Mouse (Mus musculus) CH12F3 (cell line): ENCODE measurements around the gene Ppp1r12a.

Experiments
- in situ Hi-C: fragments of 300-500 bp; cut with MboI; formaldehyde crosslinking; loops from 2 replicates; pipeline ENCODE4 v1.14.3; 2020; ENCODE audit warnings: low sequenced_read_pairs

Gene Ppp1r12a

GRCm38 (mm10) chr10:108161261-108162256 is at the start of gene Ppp1r12a:
Ppp1r12a (plus strand) TSS chr10:108162193.
- in situ Hi-C loops: no loop called here

DNA sequence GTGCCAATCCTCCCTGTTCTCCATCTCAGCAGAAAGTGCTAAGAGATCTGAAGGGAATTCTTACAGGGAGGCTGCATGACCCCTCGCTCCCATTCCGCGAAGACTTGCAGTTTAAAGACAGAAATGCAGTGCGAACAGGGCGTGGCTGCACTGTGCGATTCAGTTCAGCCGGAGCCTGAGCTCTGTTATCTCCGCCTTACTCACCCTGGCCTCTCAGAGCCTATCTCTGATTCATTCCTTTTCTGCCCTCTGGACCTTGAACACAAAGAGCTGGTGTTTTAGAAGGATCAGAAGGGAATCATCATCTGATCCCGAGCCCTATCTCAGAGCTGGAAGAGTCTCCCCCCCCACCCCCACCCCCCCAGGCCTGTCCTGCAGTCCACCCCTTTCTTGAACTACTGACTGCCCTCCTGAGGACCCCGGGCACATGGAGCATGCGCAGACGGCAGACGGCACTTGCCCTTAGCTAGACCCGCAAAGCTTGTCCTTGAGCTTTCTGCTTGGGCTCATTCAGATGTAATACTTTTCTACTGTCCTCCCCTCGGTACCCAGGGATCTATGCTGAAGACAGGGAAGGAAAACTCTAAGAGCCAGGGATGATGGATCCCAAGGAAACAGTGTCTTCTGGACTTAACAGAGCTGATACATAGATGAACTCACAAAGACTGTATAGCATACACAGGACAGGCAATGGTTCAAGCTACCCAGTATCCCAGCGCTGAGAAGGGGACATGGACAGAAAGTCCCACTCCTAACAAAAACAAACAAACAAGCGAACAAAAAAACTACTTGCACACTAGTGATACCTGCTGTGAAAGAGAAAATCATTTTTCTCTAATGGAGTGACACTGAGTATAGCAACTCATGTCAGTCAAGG is 48.4 kb upstream of the Ppp1r12a start:
- in situ Hi-C loops: no loop called here

GRCm38 (mm10) chr10:108118200-108119163 is 43.5 kb upstream of the Ppp1r12a start:
- in situ Hi-C loops: no loop called here

DNA sequence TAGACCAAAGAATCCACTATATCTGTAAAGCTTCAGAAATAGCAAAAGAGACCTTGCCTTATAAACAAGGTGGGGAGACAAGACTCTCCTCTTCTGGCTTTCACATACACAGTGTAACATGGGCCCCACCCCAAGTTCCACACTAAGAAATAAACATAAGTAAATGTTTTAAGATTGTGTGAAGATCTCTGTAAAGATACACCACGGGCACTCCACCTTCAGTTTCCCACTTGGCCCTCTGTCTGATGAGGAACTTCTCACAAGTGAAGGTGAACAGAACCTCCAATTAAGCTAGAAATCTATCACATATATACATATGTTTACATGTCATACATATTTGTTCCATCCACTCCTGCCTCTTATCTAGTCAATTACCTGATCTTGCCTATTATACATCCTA is 42.6 kb upstream of the Ppp1r12a start:
- in situ Hi-C loops: no loop called here

GRCm38 (mm10) chr10:108124934-108125599 is 36.9 kb upstream of the Ppp1r12a start:
- in situ Hi-C loops: no loop called here

DNA sequence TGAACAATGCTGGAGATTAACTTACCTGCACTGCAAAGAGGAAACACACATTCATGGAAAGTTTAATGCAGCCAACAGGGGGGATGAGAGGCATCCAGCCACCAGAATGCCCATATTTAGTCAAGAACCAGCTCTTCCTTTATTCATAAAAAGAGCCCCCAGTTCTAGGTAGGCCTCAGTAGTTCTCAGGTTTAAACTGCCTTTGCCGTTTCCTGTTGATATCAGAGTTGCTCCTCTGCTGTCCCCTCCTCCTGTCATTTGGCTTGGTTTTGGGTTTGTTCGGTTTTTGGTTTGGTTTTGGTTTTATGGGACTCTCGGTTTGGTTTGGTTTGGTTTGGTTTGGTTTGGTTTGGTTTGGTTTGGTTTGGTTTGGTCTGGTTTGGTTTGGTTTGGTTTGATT is 32.8 kb upstream of the Ppp1r12a start:
- in situ Hi-C loops: no loop called here

GRCm38 (mm10) chr10:108131858-108132257 is 30.1 kb upstream of the Ppp1r12a start:
- in situ Hi-C loops: no loop called here

- in situ Hi-C loops: no loop called here
These were observed 28.7 kb upstream of the Ppp1r12a start for GRCm38 (mm10) chr10:108133253-108133652.

GRCm38 (mm10) chr10:108133745-108134144 is 28.2 kb upstream of the Ppp1r12a start:
- in situ Hi-C loops: no loop called here

DNA sequence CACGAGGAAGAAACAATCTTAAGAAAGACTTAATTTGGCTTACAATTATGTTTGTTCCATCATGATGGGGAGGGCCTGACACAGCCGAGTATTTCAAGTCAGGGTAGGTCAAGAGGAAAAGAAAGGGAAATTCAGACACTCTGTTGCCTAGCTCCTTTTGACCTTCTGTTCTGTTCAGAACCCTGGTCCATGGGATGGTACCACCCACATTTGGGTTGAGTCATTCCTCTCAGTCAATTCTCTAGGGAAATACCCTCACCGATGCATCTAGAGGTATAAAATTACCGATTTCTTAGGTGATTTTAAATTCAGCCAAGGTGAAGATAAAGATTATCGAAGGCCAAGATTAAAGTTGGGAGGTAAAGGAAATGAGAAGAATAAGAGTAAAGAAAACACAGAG is 23.6 kb upstream of the Ppp1r12a start:
- in situ Hi-C loops: no loop called here

DNA sequence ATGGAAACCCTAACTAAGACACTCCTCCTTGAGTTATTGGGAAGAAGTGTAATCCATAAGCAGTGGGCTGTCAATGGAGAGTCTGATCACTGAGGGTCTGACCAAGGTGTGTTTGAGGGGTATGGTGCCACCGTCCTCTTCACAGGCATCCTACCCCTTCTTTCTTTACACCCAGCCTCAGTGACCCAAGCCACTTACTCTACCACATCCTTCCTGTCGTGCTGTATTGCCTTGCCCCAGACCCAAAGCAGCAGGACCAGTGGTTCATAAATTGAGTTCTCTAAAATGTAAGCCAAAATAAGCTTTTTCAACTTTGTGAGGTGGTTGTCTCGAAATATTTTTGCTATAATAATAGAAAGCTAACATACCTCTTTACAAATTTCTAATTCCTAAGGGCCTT is 22.2 kb upstream of the Ppp1r12a start:
- in situ Hi-C loops: no loop called here

DNA sequence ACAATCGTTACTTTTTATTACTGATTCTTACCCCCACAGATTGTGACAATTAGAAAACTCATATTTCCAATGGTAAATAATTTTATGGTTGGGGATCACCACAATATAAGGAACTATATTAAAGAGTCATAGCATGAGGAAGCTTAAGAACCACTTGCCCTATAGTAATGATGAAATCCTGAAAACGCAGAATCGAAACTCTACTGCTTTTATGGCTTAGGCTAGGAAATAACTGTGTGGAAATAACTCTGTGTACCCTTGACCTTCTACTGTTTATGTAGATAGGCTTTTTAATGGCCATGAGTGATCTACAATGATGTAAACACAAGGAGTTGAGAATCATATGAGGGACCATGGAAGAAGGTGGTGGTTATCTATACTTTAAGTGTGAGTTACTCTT is 21.3 kb upstream of the Ppp1r12a start:
- in situ Hi-C loops: no loop called here

DNA sequence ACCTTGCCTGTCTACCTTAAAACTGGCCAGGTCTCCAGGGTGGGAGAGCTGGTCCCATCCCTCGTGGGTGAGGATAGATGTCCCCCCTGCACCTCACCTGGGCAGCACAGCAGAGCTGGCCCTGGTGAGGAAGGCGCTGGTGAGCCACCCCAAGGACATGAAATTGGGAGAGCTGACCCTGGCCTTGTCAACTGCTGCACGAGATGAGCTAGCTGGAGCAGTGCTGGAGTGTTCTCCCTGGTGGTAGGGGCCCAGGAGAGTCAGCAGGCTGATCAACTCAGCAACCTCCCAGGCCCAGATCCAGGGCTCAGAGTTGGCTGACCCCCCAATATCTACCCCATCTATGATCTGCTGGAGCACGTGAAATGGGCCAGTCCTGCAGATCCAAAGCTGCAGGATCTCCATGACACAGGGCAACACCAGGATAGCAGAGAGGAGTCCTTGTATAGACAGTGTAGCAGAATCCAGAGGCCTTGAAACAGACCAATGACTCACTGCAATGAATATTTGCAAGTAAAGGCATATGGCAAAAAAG is 17.9 kb upstream of the Ppp1r12a start:
- in situ Hi-C loops: no loop called here

DNA sequence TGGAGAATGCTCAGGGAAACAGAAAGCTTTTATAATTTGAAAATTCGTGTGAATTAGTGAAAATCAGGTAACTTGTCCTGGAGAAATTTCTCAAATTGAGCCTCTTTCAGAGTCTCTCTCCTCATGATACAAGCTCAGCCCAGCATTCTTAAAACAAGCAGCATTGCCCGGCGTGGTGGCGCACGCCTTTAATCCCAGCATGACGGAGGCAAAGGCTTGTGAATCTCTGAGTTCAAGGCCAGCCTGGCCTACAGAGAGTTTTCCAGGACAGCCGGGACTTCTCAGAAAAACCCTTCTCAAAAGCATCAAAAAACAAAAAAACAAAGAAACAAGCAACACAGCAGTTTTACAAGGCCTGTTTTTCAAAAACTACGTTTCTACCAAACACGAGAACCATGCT is 16.3 kb upstream of the Ppp1r12a start:
- in situ Hi-C loops: no loop called here

- in situ Hi-C loops: no loop called here
These were observed 15.0 kb upstream of the Ppp1r12a start for GRCm38 (mm10) chr10:108147031-108147430.

DNA sequence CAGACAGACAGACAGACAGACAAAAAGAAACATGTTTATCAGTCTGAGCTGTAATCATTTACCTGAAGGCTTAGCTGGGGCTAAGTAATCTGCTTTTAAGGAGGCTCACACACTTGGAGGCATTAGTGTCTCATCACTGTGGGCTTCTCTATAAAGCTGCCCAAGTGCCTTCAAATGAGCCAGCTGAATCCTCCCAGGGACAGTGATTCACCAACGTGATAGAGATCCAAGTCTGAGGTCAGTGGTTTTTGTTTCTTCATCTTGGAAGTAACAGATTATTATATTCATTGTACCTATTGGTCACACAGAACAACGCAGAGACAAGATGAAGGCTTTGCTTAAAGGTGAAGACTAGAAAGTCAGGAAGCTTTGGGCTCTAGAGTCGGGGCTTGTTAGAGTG is 8.7 kb upstream of the Ppp1r12a start:
- in situ Hi-C loops: no loop called here

GRCm38 (mm10) chr10:108155042-108155686 is 6.8 kb upstream of the Ppp1r12a start:
- in situ Hi-C loops: no loop called here

- in situ Hi-C loops: no loop called here
These were observed 6.3 kb upstream of the Ppp1r12a start for GRCm38 (mm10) chr10:108155687-108156067.

- in situ Hi-C loops: no loop called here
These were observed 5.9 kb upstream of the Ppp1r12a start for GRCm38 (mm10) chr10:108156128-108156527.
